Mouse (Mus musculus) embryonic facial prominence, embryonic 14.5 days (tissue): ENCODE data around the gene Mroh7. TPM values are rescaled to one million over a fixed set of nuclear protein-coding genes. Genes with fewer than 3 reads are reported as not detected.
A peak's percentile ranks its signal among the peaks of the same experiment; 100 is the strongest.
"Not testable (repeated sequence)": the region's sequence is repeated elsewhere in the genome, so short reads cannot be mapped to it uniquely, and the experiment has no call there.

Experiments used
- ATAC-seq: fragments of 200-750 bp; cut with Nextera tagmentation; 2 replicates; pipeline ENCODE4 v1.8.0; 2017; ENCODE audit warnings: low read depth, moderate number of reproducible peaks, moderate TSS enrichment
- DNase-seq: peaks from one replicate; pipeline ENCODE4 v3.0.0-alpha.2; 2015; ENCODE audit warnings: low spot score
- H3K27ac ChIP-seq: fragments of 300-500 bp; sonication (generic); replicated peaks from 2 replicates; pipeline ENCODE4 v1.5.1; 2014; ENCODE audit warnings: low read depth, mild to moderate bottlenecking, low read length, moderate library complexity
- H3K27me3 ChIP-seq: fragments of 300-500 bp; sonication (generic); replicated peaks from 2 replicates; pipeline ENCODE4 v1.6.1; 2014; ENCODE audit warnings: low read length; ENCODE audit not compliant: control insufficient read depth, insufficient read depth
- H3K36me3 ChIP-seq: fragments of 300-500 bp; sonication (generic); 2 replicates; pipeline ENCODE4 v1.6.1; 2014; ENCODE audit warnings: low read length, mixed read lengths; ENCODE audit not compliant: control insufficient read depth, insufficient read depth
- H3K4me1 ChIP-seq: fragments of 300-500 bp; sonication (generic); 2 replicates; pipeline ENCODE4 v1.6.1; 2014; ENCODE audit warnings: antibody characterized with exemption, low read length; ENCODE audit not compliant: control insufficient read depth, insufficient read depth
- H3K4me2 ChIP-seq: fragments of 300-500 bp; sonication (generic); 2 replicates; pipeline ENCODE4 v1.6.1; 2014; ENCODE audit warnings: low read depth, mild to moderate bottlenecking, low read length, moderate library complexity, mixed read lengths
- H3K4me3 ChIP-seq: fragments of 300-500 bp; sonication (generic); 2 replicates; pipeline ENCODE4 v1.5.1; 2014; ENCODE audit warnings: low read depth, mild to moderate bottlenecking, low read length
- H3K9ac ChIP-seq: fragments of 300-500 bp; sonication (generic); 2 replicates; pipeline ENCODE4 v1.6.1; 2014; ENCODE audit warnings: low read depth, mild to moderate bottlenecking, low read length, moderate library complexity, mixed read lengths
- H3K9me3 ChIP-seq: fragments of 300-500 bp; sonication (generic); 2 replicates; pipeline ENCODE4 v1.6.1; 2016; ENCODE audit warnings: low read length; ENCODE audit not compliant: control insufficient read depth
- WGBS: fragments of 180-500 bp; shearing (Covaris S2); extraction: QIAGEN DNeasy Blood & Tissue Kit; methylation state at CpG from one replicate; pipeline ENCODE4 v1.1.7; 2014; 5-methylcytosine and 5-hydroxymethylcytosine counted together
- polyA plus RNA-seq: library from polyadenylated mRNA; unstranded; fragments of >200 nt; fragmentation: Nextera tagmentation; extraction: Ambion mirVana; gene quantifications from 2 replicates; pipeline ENCODE4 v1.2.1, GENCODE M21; 2014

The Mroh7 gene
- polyA plus RNA-seq: 0.24 and 0.84 TPM in 2 replicates

DNA sequence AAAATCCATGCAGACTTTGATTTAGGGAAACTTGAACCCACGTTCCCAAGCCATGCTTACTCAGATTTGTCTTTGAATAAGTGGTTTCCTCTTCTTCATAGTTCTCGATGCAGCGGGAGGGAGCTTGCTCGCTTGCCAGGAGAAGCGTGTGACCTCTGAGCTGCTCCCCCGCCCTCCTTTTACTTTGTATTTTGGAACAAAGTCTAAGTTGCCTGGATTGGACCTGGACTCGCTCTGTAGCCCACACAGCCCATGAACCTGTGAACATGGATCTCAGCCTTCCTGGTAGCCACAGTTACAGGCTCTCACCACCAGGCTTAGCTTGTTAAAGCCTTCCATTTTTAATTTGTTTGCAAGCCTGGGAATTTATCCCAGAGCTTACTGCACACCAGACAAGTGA lies at the start of gene Mroh7:
TSS of gene Mroh7 (minus strand) at position 112 of the 400 bp plus-strand sequence.
- Histone ChIP-seq H3K36me3 (no peaks in the 10 kb centered on the region), H3K27ac (no peak within 1 kb of the TSS), H3K27me3 (no peaks in the 10 kb centered on the region), H3K9me3 (no peaks in the 10 kb centered on the region), H3K4me1 (no peaks in the 10 kb centered on the region), H3K4me2 (no peak within 1 kb of the TSS), H3K4me3 (no peak within 1 kb of the TSS), H3K9ac (no peak within 1 kb of the TSS)
- no peak for DNase-seq
- 79% methylated on average over 7 of the region's 7 CpGs for WGBS
- ATAC-seq: no peak

DNA sequence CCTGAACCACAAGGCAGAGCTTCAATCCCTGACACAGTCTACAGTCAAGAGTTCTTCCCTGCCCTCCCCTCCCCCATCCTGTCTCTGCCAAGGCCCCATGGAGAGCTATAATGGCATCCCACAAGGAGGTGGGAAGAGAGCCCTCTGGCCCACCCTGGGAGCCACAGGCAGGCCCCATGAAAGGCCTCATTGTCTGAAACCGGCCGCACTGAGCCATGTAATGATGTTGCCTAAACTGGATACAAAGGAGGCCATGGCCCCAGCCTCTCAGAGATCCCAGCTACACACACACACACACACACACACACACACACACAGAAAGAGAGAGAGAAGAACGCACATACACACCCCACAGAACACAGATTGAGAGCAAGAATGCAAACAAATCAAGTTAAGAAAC lies 49.3 kb upstream of the Mroh7 start:
- Histone ChIP-seq H3K9ac (no peak overlapping the region), H3K4me3 (no peak overlapping the region), H3K36me3 (no peaks in the 10 kb centered on the region), H3K27me3 (no peaks in the 10 kb centered on the region), H3K4me1 (peaks cover 31% of the 10 kb centered on the region), H3K4me2 (no peak overlapping the region), H3K9me3 (no peaks in the 10 kb centered on the region), H3K27ac (peak overlapping the region; percentile 39; the same call in 1 of the 2 replicates)
- WGBS: 10% methylated on average over 3 of the region's 3 CpGs
- DNase-seq (peak; percentile 84), ATAC-seq (peak; percentile 74)

DNA sequence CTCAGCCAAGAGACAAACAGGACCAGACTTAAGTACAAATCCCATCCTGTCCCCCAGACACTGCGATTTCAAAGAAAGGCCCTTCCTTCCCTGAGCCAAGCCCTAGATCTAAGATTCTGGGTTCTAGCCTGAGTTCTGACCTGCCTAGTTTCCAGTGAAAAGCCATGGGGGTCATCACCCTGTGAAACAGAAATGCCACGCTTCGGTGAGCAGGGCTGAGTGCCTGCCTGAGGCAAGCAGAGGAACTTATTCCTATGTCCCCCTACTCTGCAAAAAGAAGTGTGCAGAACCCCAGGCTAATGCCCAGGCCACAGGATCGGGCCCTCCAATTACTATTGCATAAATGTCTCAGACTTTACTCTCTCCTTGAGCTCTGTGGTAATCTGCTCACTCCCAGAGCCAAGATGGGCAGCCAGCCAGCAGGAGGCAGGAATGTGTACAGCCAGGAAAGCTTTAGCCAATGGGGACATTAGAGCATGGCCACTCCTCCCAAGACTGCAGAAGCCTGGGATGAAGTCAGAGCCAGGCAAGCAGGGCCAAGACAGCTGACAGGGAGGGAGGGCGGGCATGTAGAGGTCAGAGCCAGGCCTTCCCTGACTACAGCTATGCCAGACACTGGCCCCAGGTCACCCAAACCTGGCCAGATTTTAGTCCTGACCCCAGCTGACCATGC lies 47.5 kb upstream of the Mroh7 start:
- no peak overlapping the region; the same call in 1 of the 2 replicates for H3K9ac ChIP-seq

DNA sequence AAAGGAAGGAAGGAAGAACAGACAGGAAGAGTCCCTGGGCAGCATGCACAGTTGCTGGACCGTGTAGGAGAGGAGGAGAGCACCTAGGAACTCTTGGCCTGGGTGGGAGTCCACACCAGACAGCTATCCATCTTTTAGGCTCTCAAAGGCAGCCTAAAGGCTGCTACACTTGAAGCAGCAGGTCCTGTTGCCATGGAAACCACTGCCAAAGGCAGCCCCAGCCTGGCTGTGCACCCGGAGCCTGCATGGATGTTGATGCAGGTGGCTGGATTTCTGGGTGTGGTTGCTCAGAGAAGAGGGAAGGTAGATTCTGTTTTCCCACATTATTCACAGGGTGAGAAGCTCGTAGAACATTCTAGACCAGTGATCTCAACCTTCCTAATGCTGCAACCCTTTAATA lies 46.3 kb upstream of the Mroh7 start:
- H3K4me1 ChIP-seq: peaks cover 12% of the 10 kb centered on the region
- H3K4me3 ChIP-seq: no peak overlapping the region
- no peak overlapping the region for H3K9ac ChIP-seq
- ATAC-seq: no peak
- H3K27me3 ChIP-seq: no peaks in the 10 kb centered on the region
- no peaks in the 10 kb centered on the region for H3K9me3 ChIP-seq
- peak; percentile 81 for DNase-seq
- H3K27ac ChIP-seq: no peak overlapping the region
- no peak overlapping the region for H3K4me2 ChIP-seq
- no peaks in the 10 kb centered on the region for H3K36me3 ChIP-seq
- 34% methylated on average over 3 of the region's 3 CpGs for WGBS

More for the DNA sequence above, 47.5 kb upstream of the Mroh7 start:
- Histone ChIP-seq H3K36me3 (no peaks in the 10 kb centered on the region), H3K27me3 (no peaks in the 10 kb centered on the region), H3K27ac (peak overlapping the region; percentile 71), H3K4me1 (peaks cover 19% of the 10 kb centered on the region), H3K4me3 (no peak overlapping the region), H3K9me3 (no peaks in the 10 kb centered on the region), H3K4me2 (no peak overlapping the region)
- WGBS: 36% methylated on average over 4 of the region's 5 CpGs
- peak; percentile 98 for DNase-seq
- ATAC-seq: peak; percentile 95

DNA sequence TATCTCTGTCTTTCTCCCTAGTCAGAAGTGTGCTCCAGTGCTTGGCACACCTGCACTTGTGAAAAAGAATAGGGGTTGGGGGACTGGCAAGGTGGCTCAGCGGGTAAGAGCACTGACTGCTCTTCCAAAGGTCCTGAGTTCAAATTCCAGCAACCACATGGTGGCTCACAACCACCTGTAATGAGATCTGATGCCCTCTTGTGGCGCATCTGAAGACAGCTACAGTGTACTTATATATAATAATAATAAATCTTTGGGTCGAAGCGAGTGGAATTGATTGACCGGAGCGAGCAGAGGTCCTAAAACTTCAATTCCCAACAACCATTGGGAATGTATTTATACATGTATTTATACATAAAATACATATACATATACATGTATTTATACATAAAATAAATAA lies 45.0 kb upstream of the Mroh7 start:
- ATAC-seq: not testable (repeated sequence)
- WGBS: 87% methylated on average over 6 of the region's 6 CpGs

DNA sequence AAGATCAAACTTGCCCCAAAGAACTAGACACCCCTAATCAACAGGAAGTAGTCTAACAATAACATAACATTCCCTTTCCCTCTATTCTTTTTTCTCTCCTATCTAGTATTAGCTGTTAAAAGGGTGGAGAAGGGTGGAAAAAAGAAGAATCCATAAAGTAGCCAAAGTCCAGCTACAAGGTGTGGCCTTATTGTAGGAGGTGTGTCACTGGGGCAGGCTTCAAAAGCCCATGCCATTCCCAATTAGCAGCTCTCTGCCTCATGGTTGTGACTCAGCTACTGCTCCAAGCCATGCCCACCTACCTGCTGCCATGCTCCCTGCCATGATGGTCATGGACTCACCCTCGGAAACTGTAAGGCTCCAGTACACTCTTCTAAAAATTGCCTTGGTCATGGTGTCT lies 41.8 kb upstream of the Mroh7 start:
- Histone ChIP-seq H3K27ac (no peak overlapping the region), H3K4me3 (no peak overlapping the region), H3K27me3 (no peaks in the 10 kb centered on the region), H3K36me3 (no peaks in the 10 kb centered on the region), H3K9me3 (no peaks in the 10 kb centered on the region), H3K9ac (no peak overlapping the region), H3K4me2 (no peak overlapping the region), H3K4me1 (no peaks in the 10 kb centered on the region)
- 96% methylated on average over 1 of the region's 1 CpGs for WGBS
- no peak for DNase-seq
- ATAC-seq: no peak

More for the DNA sequence above, 45.0 kb upstream of the Mroh7 start:
- H3K36me3 ChIP-seq, H3K4me2 ChIP-seq, H3K9ac ChIP-seq, H3K27ac ChIP-seq, DNase-seq, H3K27me3 ChIP-seq, H3K9me3 ChIP-seq, H3K4me3 ChIP-seq: not testable (repeated sequence)
- peaks cover 12% of the 10 kb centered on the region for H3K4me1 ChIP-seq

GRCm38 (mm10) chr4:106769306-106769705 lies 38.6 kb upstream of the Mroh7 start:
- Histone ChIP-seq H3K27me3 (no peaks in the 10 kb centered on the region), H3K27ac (no peak overlapping the region), H3K36me3 (no peaks in the 10 kb centered on the region), H3K4me3 (no peak overlapping the region), H3K4me2 (no peak overlapping the region), H3K4me1 (no peaks in the 10 kb centered on the region), H3K9me3 (no peaks in the 10 kb centered on the region), H3K9ac (no peak overlapping the region)
- ATAC-seq (no peak), DNase-seq (no peak)
- 29% methylated on average over 2 of the region's 2 CpGs for WGBS

GRCm38 (mm10) chr4:106764166-106764565 lies 33.4 kb upstream of the Mroh7 start:
- DNase-seq (no peak), ATAC-seq (no peak)
- H3K9me3 ChIP-seq: no peaks in the 10 kb centered on the region
- no peak overlapping the region for H3K9ac ChIP-seq
- H3K4me2 ChIP-seq: no peak overlapping the region
- H3K27me3 ChIP-seq: no peaks in the 10 kb centered on the region
- H3K4me1 ChIP-seq: no peaks in the 10 kb centered on the region
- no peak overlapping the region for H3K4me3 ChIP-seq
- no peaks in the 10 kb centered on the region for H3K36me3 ChIP-seq
- WGBS: 63% methylated on average over 7 of the region's 7 CpGs
- no peak overlapping the region for H3K27ac ChIP-seq

DNA sequence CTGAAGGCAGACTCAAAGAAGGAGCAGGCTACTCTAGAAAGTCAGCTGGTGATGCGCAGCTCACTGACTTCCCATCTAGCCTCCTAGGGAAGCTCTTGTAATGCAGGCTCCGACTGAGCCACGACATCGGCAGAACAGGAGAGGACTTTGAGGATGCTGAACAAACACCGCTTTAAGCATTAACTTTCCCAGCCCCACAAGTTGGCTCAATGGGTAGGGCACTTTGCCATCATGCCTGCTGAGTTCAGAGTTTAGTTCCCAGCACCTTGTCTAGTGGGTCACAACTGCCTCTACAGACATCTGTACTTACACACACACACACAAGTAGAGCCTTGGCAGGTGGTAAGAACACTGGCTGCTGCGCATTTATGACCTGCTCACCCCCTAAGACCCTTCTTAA lies 21.0 kb upstream of the Mroh7 start:
- H3K36me3 ChIP-seq: no peaks in the 10 kb centered on the region
- ATAC-seq (no peak), DNase-seq (no peak)
- no peaks in the 10 kb centered on the region for H3K27me3 ChIP-seq
- no peak overlapping the region for H3K4me2 ChIP-seq
- H3K9me3 ChIP-seq: no peaks in the 10 kb centered on the region
- 95% methylated on average over 6 of the region's 6 CpGs for WGBS
- no peak overlapping the region for H3K4me3 ChIP-seq
- peaks cover 3% of the 10 kb centered on the region; the same call in 1 of the 2 replicates for H3K4me1 ChIP-seq
- H3K27ac ChIP-seq: no peak overlapping the region
- H3K9ac ChIP-seq: no peak overlapping the region
